Mouse (Mus musculus): ENCODE results near the gene Grid1. TPM values are rescaled to one million over a fixed set of nuclear protein-coding genes. Genes with fewer than 3 reads are reported as not detected.

Gene Grid1
- polyA plus RNA-seq (2015; fragmentation: Nextera tagmentation; extraction: Ambion mirVana) = 0.45 and 0.51 TPM in 2 replicates

GRCm38 (mm10) chr14:34819919-34820652 is at the start of gene Grid1:
Gene Grid1, plus strand, starts transcription at chr14:34820108.
- Histone ChIP-seq H3K9ac (peak within 1 kb of the TSS; percentile 31; the same call in 1 of the 2 replicates), H3K27me3 (peaks cover 96% of the 10 kb centered on the region), H3K36me3 (no peaks in the 10 kb centered on the region), H3K4me2 (peak within 1 kb of the TSS; percentile 92), H3K27ac (no peak within 1 kb of the TSS), H3K4me3 (peak within 1 kb of the TSS; percentile 53), H3K4me1 (peaks cover 35% of the 10 kb centered on the region), H3K9me3 (no peaks in the 10 kb centered on the region)
- 0 out of 2 replicates have a peak, but pooled peaks have one; percentile 27 for ATAC-seq (ENCODE audit: insufficient number of reproducible peaks, low FRiP score, low TSS enrichment, low read depth)
- WGBS = under 1% methylated on average over 86 of the region's 96 CpGs

GRCm38 (mm10) chr14:34770467-34770866 is 49.4 kb upstream of the Grid1 start:
- 81% methylated on average over 6 of the region's 6 CpGs for WGBS
- no peak overlapping the region for H3K9ac ChIP-seq
- H3K9me3 ChIP-seq = no peaks in the 10 kb centered on the region
- H3K27ac ChIP-seq = no peak overlapping the region
- H3K4me2 ChIP-seq = no peak overlapping the region
- no peaks in the 10 kb centered on the region for H3K36me3 ChIP-seq
- H3K4me3 ChIP-seq = no peak overlapping the region
- H3K27me3 ChIP-seq = peaks cover 12% of the 10 kb centered on the region
- H3K4me1 ChIP-seq = peaks cover 13% of the 10 kb centered on the region
- no peak for ATAC-seq (ENCODE audit: insufficient number of reproducible peaks, low FRiP score, low TSS enrichment, low read depth)

- H3K27ac ChIP-seq = no peak overlapping the region
- no peak overlapping the region for H3K4me3 ChIP-seq
- no peak overlapping the region for H3K9ac ChIP-seq
- 17% methylated on average over 9 of the region's 9 CpGs for WGBS
- H3K9me3 ChIP-seq = no peaks in the 10 kb centered on the region
- no peak for ATAC-seq (ENCODE audit: insufficient number of reproducible peaks, low FRiP score, low TSS enrichment, low read depth)
- no peaks in the 10 kb centered on the region for H3K36me3 ChIP-seq
- H3K4me1 ChIP-seq = peaks cover 13% of the 10 kb centered on the region
- no peak overlapping the region for H3K4me2 ChIP-seq
- peaks cover 12% of the 10 kb centered on the region for H3K27me3 ChIP-seq
These were observed 48.3 kb upstream of the Grid1 start for GRCm38 (mm10) chr14:34771601-34772000.

GRCm38 (mm10) chr14:34772132-34772531 is 47.8 kb upstream of the Grid1 start:
- Histone ChIP-seq H3K36me3 (no peaks in the 10 kb centered on the region), H3K9me3 (no peaks in the 10 kb centered on the region), H3K4me1 (peaks cover 13% of the 10 kb centered on the region), H3K4me2 (no peak overlapping the region), H3K27me3 (peaks cover 15% of the 10 kb centered on the region), H3K4me3 (no peak overlapping the region), H3K9ac (no peak overlapping the region), H3K27ac (no peak overlapping the region)
- 50% methylated on average over 7 of the region's 7 CpGs for WGBS
- no peak for ATAC-seq (ENCODE audit: insufficient number of reproducible peaks, low FRiP score, low TSS enrichment, low read depth)

GRCm38 (mm10) chr14:34773681-34774080 is 46.2 kb upstream of the Grid1 start:
- Histone ChIP-seq H3K9me3 (no peaks in the 10 kb centered on the region), H3K27ac (no peak overlapping the region), H3K36me3 (no peaks in the 10 kb centered on the region), H3K4me1 (peaks cover 11% of the 10 kb centered on the region), H3K9ac (no peak overlapping the region), H3K4me3 (no peak overlapping the region), H3K27me3 (peaks cover 21% of the 10 kb centered on the region), H3K4me2 (no peak overlapping the region)
- 82% methylated on average over 3 of the region's 3 CpGs for WGBS
- ATAC-seq (ENCODE audit: insufficient number of reproducible peaks, low FRiP score, low TSS enrichment, low read depth) = no peak

GRCm38 (mm10) chr14:34774231-34774630 is 45.7 kb upstream of the Grid1 start:
- Histone ChIP-seq H3K4me1 (peaks cover 7% of the 10 kb centered on the region), H3K4me2 (no peak overlapping the region), H3K4me3 (no peak overlapping the region), H3K27ac (no peak overlapping the region), H3K9ac (no peak overlapping the region), H3K27me3 (peaks cover 18% of the 10 kb centered on the region), H3K36me3 (no peaks in the 10 kb centered on the region), H3K9me3 (no peaks in the 10 kb centered on the region)
- no peak for ATAC-seq (ENCODE audit: insufficient number of reproducible peaks, low FRiP score, low TSS enrichment, low read depth)
- WGBS = 87% methylated on average over 6 of the region's 6 CpGs

GRCm38 (mm10) chr14:34776719-34777385 is 43.1 kb upstream of the Grid1 start:
- Histone ChIP-seq H3K36me3 (no peaks in the 10 kb centered on the region), H3K9ac (no peak overlapping the region), H3K4me3 (no peak overlapping the region), H3K4me1 (no peaks in the 10 kb centered on the region), H3K9me3 (no peaks in the 10 kb centered on the region), H3K4me2 (no peak overlapping the region), H3K27ac (no peak overlapping the region), H3K27me3 (peaks cover 8% of the 10 kb centered on the region; the same call in 1 of the 2 replicates)
- WGBS = 88% methylated on average over 12 of the region's 12 CpGs
- ATAC-seq (ENCODE audit: insufficient number of reproducible peaks, low FRiP score, low TSS enrichment, low read depth) = no peak

GRCm38 (mm10) chr14:34777810-34778209 is 42.1 kb upstream of the Grid1 start:
- H3K4me1 ChIP-seq = no peaks in the 10 kb centered on the region
- WGBS = 16% methylated on average over 10 of the region's 10 CpGs
- no peaks in the 10 kb centered on the region for H3K36me3 ChIP-seq
- peaks cover 8% of the 10 kb centered on the region; the same call in 1 of the 2 replicates for H3K27me3 ChIP-seq
- H3K27ac ChIP-seq = no peak overlapping the region
- no peak for ATAC-seq (ENCODE audit: insufficient number of reproducible peaks, low FRiP score, low TSS enrichment, low read depth)
- no peak overlapping the region for H3K4me3 ChIP-seq
- H3K4me2 ChIP-seq = no peak overlapping the region
- H3K9me3 ChIP-seq = no peaks in the 10 kb centered on the region
- H3K9ac ChIP-seq = no peak overlapping the region

GRCm38 (mm10) chr14:34778760-34779159 is 41.1 kb upstream of the Grid1 start:
- Histone ChIP-seq H3K27ac (no peak overlapping the region), H3K9ac (no peak overlapping the region), H3K4me1 (no peaks in the 10 kb centered on the region), H3K4me3 (no peak overlapping the region), H3K4me2 (no peak overlapping the region), H3K9me3 (no peaks in the 10 kb centered on the region), H3K27me3 (peaks cover 8% of the 10 kb centered on the region; the same call in 1 of the 2 replicates), H3K36me3 (no peaks in the 10 kb centered on the region)
- no peak for ATAC-seq (ENCODE audit: insufficient number of reproducible peaks, low FRiP score, low TSS enrichment, low read depth)
- 78% methylated on average over 7 of the region's 7 CpGs for WGBS

- Histone ChIP-seq H3K9me3 (no peaks in the 10 kb centered on the region), H3K9ac (no peak overlapping the region), H3K27me3 (no peaks in the 10 kb centered on the region), H3K4me2 (no peak overlapping the region), H3K4me1 (no peaks in the 10 kb centered on the region), H3K4me3 (no peak overlapping the region), H3K27ac (no peak overlapping the region), H3K36me3 (no peaks in the 10 kb centered on the region)
- 70% methylated on average over 1 of the region's 1 CpGs for WGBS
- no peak for ATAC-seq (ENCODE audit: insufficient number of reproducible peaks, low FRiP score, low TSS enrichment, low read depth)
These were observed 26.4 kb upstream of the Grid1 start for GRCm38 (mm10) chr14:34793406-34794037.

GRCm38 (mm10) chr14:34810763-34811489 is 9.0 kb upstream of the Grid1 start:
- Histone ChIP-seq H3K4me3 (no peak overlapping the region), H3K4me2 (peak overlapping the region; percentile 17; the same call in 1 of the 2 replicates), H3K27ac (no peak overlapping the region), H3K27me3 (peaks cover 35% of the 10 kb centered on the region), H3K4me1 (peaks cover 5% of the 10 kb centered on the region; the same call in 1 of the 2 replicates), H3K36me3 (no peaks in the 10 kb centered on the region), H3K9me3 (no peaks in the 10 kb centered on the region), H3K9ac (no peak overlapping the region)
- 20% methylated on average over 16 of the region's 16 CpGs for WGBS
- ATAC-seq (ENCODE audit: insufficient number of reproducible peaks, low FRiP score, low TSS enrichment, low read depth) = no peak
